In genomic region chr7:141264761-141265410, GRCm38 (mm10) we compare ENCODE assay signal across 8 mouse cellular contexts. TPM values are rescaled to one million over a fixed set of nuclear protein-coding genes. Genes with fewer than 3 reads are reported as not detected.
A peak's percentile ranks its signal among the peaks of the same experiment; 100 is the strongest.
DNase-seq lines count a peak whose midpoint lies in the region; ATAC-seq lines count a peak whose summit lies in the region.

No protein-coding gene starts in this region.

- ATAC-seq in granulocyte monocyte progenitor cell, adult 5-6 weeks (replicated peaks; ENCODE audit: poor library complexity, severe bottlenecking) = peak; percentile 38
- peak; percentile 40 for ATAC-seq in megakaryocyte, adult 5-6 weeks (ENCODE audit: poor library complexity, severe bottlenecking)

- DNase-seq in gastrocnemius, postnatal 14 days = peak; percentile 37
- no peak for DNase-seq in gastrocnemius, postnatal 4 days (ENCODE audit: low spot score in 2 of 2)
- DNase-seq in adrenal gland, postnatal 10 days = peak; percentile 61
- DNase-seq in kidney, postnatal 10 days = peak; percentile 66
- DNase-seq in spleen, postnatal 4 days (ENCODE audit: low spot score in 2 of 2) = peak; percentile 62 to 78
- no peak for DNase-seq in left cerebral cortex, adult 11 months (ENCODE audit: low spot score)

- intact Hi-C loops in gastrocnemius, postnatal 14 days (cut with DNase I; ENCODE audit: low total_unique reads) = loop anchor here (5.0 kb wide), 1 partner anchor 97 kb away; no protein-coding TSS in a partner anchor

RNA-seq across cellular contexts. Expression of gene Irf7, which starts 1.4 kb away (rescaled TPM):
- total RNA-seq in gastrocnemius, postnatal 14 days (2021) = 1 to 10 TPM in 1 of 2 experiments, under 1 TPM in 1; 0.82 to 1.1 TPM
- 1 to 10 TPM; 1.4 TPM for total RNA-seq in gastrocnemius, postnatal 4 days (2021)
- 1 to 10 TPM; 3.7 to 4.8 TPM for total RNA-seq in adrenal gland, postnatal 10 days (2021)
- total RNA-seq in granulocyte monocyte progenitor cell, adult 5-6 weeks (2014; fragmentation: Nextera tagmentation) = 0.38 and 1.3 TPM in 2 replicates
- total RNA-seq in granulocyte monocyte progenitor cell, adult 5-6 weeks (2017) = 2.1 and 2.7 TPM in 2 replicates
- total RNA-seq in megakaryocyte, adult 5-6 weeks (2015) = 42.6 and 50.5 TPM in 2 replicates
- total RNA-seq in megakaryocyte, adult 5-6 weeks (2017) = 60.6 and 65.6 TPM in 2 replicates

RNA-seq across cellular contexts. Expression of gene Cdhr5, which starts 11.7 kb away (rescaled TPM):
- under 1 TPM; 0.44 to 0.59 TPM for total RNA-seq in gastrocnemius, postnatal 14 days (2021)
- 1 to 10 TPM; 1.3 to 1.5 TPM for total RNA-seq in gastrocnemius, postnatal 4 days (2021)
- total RNA-seq in adrenal gland, postnatal 10 days (2021) = 1 to 10 TPM; 5.6 to 6.9 TPM
- total RNA-seq in granulocyte monocyte progenitor cell, adult 5-6 weeks (2014; fragmentation: Nextera tagmentation) = not detected in 2 replicates
- not detected in 2 replicates for total RNA-seq in granulocyte monocyte progenitor cell, adult 5-6 weeks (2017)
- not detected in 2 replicates for total RNA-seq in megakaryocyte, adult 5-6 weeks (2015)
- not detected in 2 replicates for total RNA-seq in megakaryocyte, adult 5-6 weeks (2017)

RNA-seq across cellular contexts. Expression of gene Sct, which starts 14.0 kb away (rescaled TPM):
- 1 to 10 TPM in 1 of 2 experiments, under 1 TPM in 1; 0.92 to 1.0 TPM for total RNA-seq in gastrocnemius, postnatal 14 days (2021)
- 1 to 10 TPM; 3.4 to 3.5 TPM for total RNA-seq in gastrocnemius, postnatal 4 days (2021)
- total RNA-seq in adrenal gland, postnatal 10 days (2021) = 1 to 10 TPM; 2.8 to 3.2 TPM
- total RNA-seq in granulocyte monocyte progenitor cell, adult 5-6 weeks (2014; fragmentation: Nextera tagmentation) = not detected in 2 replicates
- total RNA-seq in granulocyte monocyte progenitor cell, adult 5-6 weeks (2017) = not detected in 2 replicates
- not detected in 2 replicates for total RNA-seq in megakaryocyte, adult 5-6 weeks (2015)
- total RNA-seq in megakaryocyte, adult 5-6 weeks (2017) = not detected in 2 replicates

RNA-seq across cellular contexts. Expression of gene Drd4, which starts 26.9 kb away (rescaled TPM):
- under 1 TPM; 0.31 to 0.33 TPM for total RNA-seq in gastrocnemius, postnatal 14 days (2021)
- total RNA-seq in gastrocnemius, postnatal 4 days (2021) = under 1 TPM; 0.16 to 0.25 TPM
- under 1 TPM in 1 of 2 experiments, not detected in 1; 0.36 TPM for total RNA-seq in adrenal gland, postnatal 10 days (2021)
- total RNA-seq in granulocyte monocyte progenitor cell, adult 5-6 weeks (2014; fragmentation: Nextera tagmentation) = not detected in 2 replicates
- total RNA-seq in granulocyte monocyte progenitor cell, adult 5-6 weeks (2017) = not detected in 2 replicates
- total RNA-seq in megakaryocyte, adult 5-6 weeks (2015) = not detected in 2 replicates
- total RNA-seq in megakaryocyte, adult 5-6 weeks (2017) = not detected in 2 replicates

RNA-seq across cellular contexts. Expression of gene Phrf1, which starts 36.3 kb away (rescaled TPM):
- 10 to 100 TPM; 23.2 to 24.4 TPM for total RNA-seq in gastrocnemius, postnatal 14 days (2021)
- total RNA-seq in gastrocnemius, postnatal 4 days (2021) = 10 to 100 TPM; 48.4 to 63.3 TPM
- total RNA-seq in adrenal gland, postnatal 10 days (2021) = 10 to 100 TPM; 69.9 to 75.3 TPM
- total RNA-seq in granulocyte monocyte progenitor cell, adult 5-6 weeks (2014; fragmentation: Nextera tagmentation) = 70.9 and 75.4 TPM in 2 replicates
- 51.7 and 57.7 TPM in 2 replicates for total RNA-seq in granulocyte monocyte progenitor cell, adult 5-6 weeks (2017)
- 42.8 and 48.9 TPM in 2 replicates for total RNA-seq in megakaryocyte, adult 5-6 weeks (2015)
- total RNA-seq in megakaryocyte, adult 5-6 weeks (2017) = 48.7 and 63.5 TPM in 2 replicates

Comparison
In these comparisons a context has a peak if more than half of its experiments do, and no peak if none do; other contexts are left out.
1. DNase-seq: peak in gastrocnemius, postnatal 14 days (single experiment), adrenal gland, postnatal 10 days (single experiment), kidney, postnatal 10 days (single experiment) and spleen, postnatal 4 days (2 of 2); none in gastrocnemius, postnatal 4 days (0 of 2) and left cerebral cortex, adult 11 months (single experiment).
2. RNA of gene Irf7, which starts 1.4 kb away (total RNA-seq): 42.6 to 65.6 TPM in megakaryocyte, adult 5-6 weeks; 3.7 to 4.8 TPM in adrenal gland, postnatal 10 days, 0.38 to 2.7 TPM in granulocyte monocyte progenitor cell, adult 5-6 weeks, 1.4 TPM in gastrocnemius, postnatal 4 days and 0.82 to 1.1 TPM in gastrocnemius, postnatal 14 days; every median in the first group is over 4 times any median in the second.